Mouse (Mus musculus) right cerebral cortex, postnatal 25 days (tissue): Measurements from ENCODE around the gene Sypl.

Experiments
- DNase-seq: peaks from one replicate; pipeline ENCODE4 v3.0.0; 2022

Sypl gene

GRCm38 (mm10) chr12:33007176-33007575 is 53.5 kb downstream of the Sypl start:
- no peak for DNase-seq

- no peak for DNase-seq
These were observed 54.8 kb downstream of the Sypl start for GRCm38 (mm10) chr12:33008305-33009110.

- DNase-seq: no peak
These were observed 55.7 kb downstream of the Sypl start for GRCm38 (mm10) chr12:33009206-33009966.

- no peak for DNase-seq
These were observed 56.3 kb downstream of the Sypl start for GRCm38 (mm10) chr12:33010026-33010425.

GRCm38 (mm10) chr12:33014050-33014796 is 60.5 kb downstream of the Sypl start:
- DNase-seq: no peak

- no peak for DNase-seq
These were observed 61.4 kb downstream of the Sypl start for GRCm38 (mm10) chr12:33015103-33015502.

- DNase-seq: no peak
These were observed 63.4 kb downstream of the Sypl start for GRCm38 (mm10) chr12:33016824-33017705.

- no peak for DNase-seq
These were observed 64.9 kb downstream of the Sypl start for GRCm38 (mm10) chr12:33018601-33019000.

- DNase-seq: no peak
These were observed 66.3 kb downstream of the Sypl start for GRCm38 (mm10) chr12:33020011-33020410.

GRCm38 (mm10) chr12:33021140-33021539 is 67.4 kb downstream of the Sypl start:
- DNase-seq: no peak

- DNase-seq: no peak
These were observed 68.1 kb downstream of the Sypl start for GRCm38 (mm10) chr12:33021751-33022150.

- no peak for DNase-seq
These were observed 70.8 kb downstream of the Sypl start for GRCm38 (mm10) chr12:33024524-33024923.

GRCm38 (mm10) chr12:33027093-33027492 is 73.4 kb downstream of the Sypl start:
- DNase-seq: peak; percentile 74

- DNase-seq: no peak
These were observed 74.5 kb downstream of the Sypl start for GRCm38 (mm10) chr12:33028109-33028691.

GRCm38 (mm10) chr12:33028708-33029107 is 75.0 kb downstream of the Sypl start:
- no peak for DNase-seq
